Mouse (Mus musculus) ES-E14 (cell line): ENCODE results near the gene Mettl26. TPM values are rescaled to one million over a fixed set of nuclear protein-coding genes. Genes with fewer than 3 reads are reported as not detected.
A peak's percentile ranks its signal among the peaks of the same experiment; 100 is the strongest.

Experiments
- DNase-seq: peaks from one replicate; pipeline ENCODE4 v3.0.0-alpha.2; 2013; ENCODE audit warnings: low read depth, low spot score
- H3K27ac ChIP-seq: 2 replicates; pipeline ENCODE4 v1.5.1; 2012; ENCODE audit warnings: low read depth, mild to moderate bottlenecking, low read length, moderate library complexity, mixed read lengths; ENCODE audit not compliant: poor library complexity, insufficient read depth, severe bottlenecking
- H3K36me3 ChIP-seq: 2 replicates; pipeline ENCODE4 v1.6.1; 2012; ENCODE audit warnings: mild to moderate bottlenecking, low read length, moderate library complexity, mixed read lengths; ENCODE audit not compliant: control insufficient read depth, poor library complexity, insufficient read depth, severe bottlenecking
- H3K4me1 ChIP-seq, 2 experiments: fragments of 150-350 bp in 1 of 2; sonication (generic) in 1 of 2; 2 replicates each; pipeline ENCODE4 v1.6.1; 2012; ENCODE audit warnings: low read length in 2 of 2, mild to moderate bottlenecking in 1 of 2, mixed read lengths in 1 of 2; ENCODE audit not compliant: control insufficient read depth in 2 of 2, insufficient read depth in 2 of 2, poor library complexity in 1 of 2
- H3K4me3 ChIP-seq, 2 experiments: fragments of 150-350 bp in 1 of 2; sonication (generic) in 1 of 2; 2 replicates each; pipeline ENCODE4 v1.5.1; 2012; ENCODE audit warnings: low read length in 2 of 2, low read depth in 1 of 2, mild to moderate bottlenecking in 1 of 2, mixed read lengths in 1 of 2; ENCODE audit not compliant: insufficient read depth in 1 of 2, poor library complexity in 1 of 2, severe bottlenecking in 1 of 2
- H3K9ac ChIP-seq: 2 replicates; pipeline ENCODE4 v1.6.1; 2012; ENCODE audit warnings: low read depth, mild to moderate bottlenecking, low read length, mixed read lengths; ENCODE audit not compliant: poor library complexity, insufficient read depth, severe bottlenecking
- H3K9me3 ChIP-seq: fragments of 150-350 bp; sonication (generic); 2 replicates; pipeline ENCODE4 v1.6.1; 2012; ENCODE audit warnings: low read depth, mild to moderate bottlenecking, low read length; ENCODE audit not compliant: control insufficient read depth, insufficient read depth
- CHD2 ChIP-seq: IDR thresholded peaks from 2 replicates; pipeline ENCODE4 v1.6.1; 2014; ENCODE audit warnings: mild to moderate bottlenecking, low read depth, low read length, inconsistent platforms
- HCFC1 ChIP-seq: IDR thresholded peaks from 2 replicates; pipeline ENCODE4 v1.6.1; 2012; ENCODE audit warnings: low read length, inconsistent platforms, borderline replicate concordance; ENCODE audit not compliant: insufficient read depth
- MAFK ChIP-seq: IDR thresholded peaks from 2 replicates; pipeline ENCODE4 v1.6.1; 2014; ENCODE audit warnings: mild to moderate bottlenecking, low read depth, low read length, inconsistent platforms; ENCODE audit not compliant: insufficient read depth
- ZC3H11A ChIP-seq: IDR thresholded peaks from 2 replicates; pipeline ENCODE4 v1.6.1; 2012; ENCODE audit warnings: low read depth, mild to moderate bottlenecking, inconsistent platforms, low read length, borderline replicate concordance
- ZNF384 ChIP-seq: IDR thresholded peaks from 2 replicates; pipeline ENCODE4 v1.6.1; 2012; ENCODE audit warnings: low read depth, low read length, inconsistent platforms
- in situ Hi-C, 2 experiments: fragments of 600-800 bp; cut with MboI; formaldehyde crosslinking; loops; one replicate each; pipeline ENCODE4 v1.15.1; 2025; ENCODE audit warnings: low sequenced_read_pairs in 2 of 2, inconsistent platforms in 1 of 2; ENCODE audit not compliant: unreplicated experiment in 2 of 2
- total RNA-seq: library from RNA; depleted of rRNA; stranded (reverse); fragments of 300-350 nt; gene quantifications from 2 replicates; pipeline ENCODE4 v1.2.3, GENCODE M21; 2012

The Mettl26 gene
- total RNA-seq, 1 experiment = 26.6 TPM

DNA sequence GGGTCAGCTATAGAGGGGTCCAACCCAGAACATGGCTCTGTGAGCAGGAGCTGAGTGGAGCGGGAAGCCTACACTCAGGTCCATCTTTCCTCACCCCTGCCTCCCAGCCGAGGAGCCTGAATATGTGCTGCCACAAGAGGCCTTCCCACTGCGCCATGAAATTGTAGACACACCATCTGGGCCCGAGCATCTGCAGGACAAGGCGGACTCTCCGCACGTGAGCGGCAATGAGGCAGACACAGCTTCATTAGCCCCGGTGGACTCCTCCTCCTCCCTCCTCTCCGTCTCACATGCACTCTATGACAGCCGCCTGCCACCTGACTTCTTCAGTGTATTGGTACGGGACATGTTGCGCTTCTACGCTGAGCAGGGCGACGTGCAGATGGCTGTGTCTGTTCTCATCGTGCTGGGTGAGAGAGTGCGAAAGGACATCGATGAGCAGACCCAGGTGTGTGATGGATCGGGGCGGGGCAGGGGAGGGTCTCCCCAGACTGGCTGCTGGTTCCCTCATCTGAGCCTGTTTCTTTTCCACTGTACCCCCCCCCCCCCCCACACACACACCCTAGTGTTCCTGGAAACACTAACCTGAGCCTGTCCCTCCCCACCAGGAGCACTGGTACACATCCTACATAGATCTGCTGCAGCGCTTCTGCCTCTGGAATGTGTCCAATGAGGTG is 47.2 kb upstream of the Mettl26 start:
- DNase-seq = no peak
- Histone ChIP-seq H3K9ac (no peak overlapping the region), H3K36me3 (peaks cover 47% of the 10 kb centered on the region), H3K4me1 (peaks cover 2 to 28% of the 10 kb centered on the region in 2 experiments; a peak in 2 of 4 replicates), H3K27ac (no peak overlapping the region), H3K9me3 (no peaks in the 10 kb centered on the region), H3K4me3 (no peak overlapping the region)
- in situ Hi-C loops = no loop called here
- no peak for TF ChIP-seq HCFC1
- no peak for TF ChIP-seq MAFK
- no peak for TF ChIP-seq CHD2
- TF ChIP-seq ZC3H11A = no peak
- TF ChIP-seq ZNF384 = no peak

DNA sequence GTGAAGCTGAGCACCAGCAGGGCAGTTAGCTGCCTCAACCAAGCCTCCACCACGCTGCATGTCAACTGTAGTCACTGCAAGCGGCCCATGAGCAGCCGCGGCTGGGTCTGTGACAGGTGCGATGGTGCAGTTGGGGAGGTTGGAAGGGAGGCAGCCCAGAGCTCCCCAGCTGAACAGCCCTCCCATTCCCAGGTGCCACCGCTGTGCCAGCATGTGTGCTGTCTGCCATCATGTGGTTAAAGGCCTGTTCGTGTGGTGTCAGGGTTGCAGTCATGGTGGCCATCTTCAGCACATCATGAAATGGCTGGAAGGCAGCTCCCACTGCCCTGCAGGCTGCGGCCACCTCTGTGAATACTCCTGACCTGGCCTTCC is 46.7 kb upstream of the Mettl26 start:
- H3K4me1 ChIP-seq = peaks cover 2 to 28% of the 10 kb centered on the region in 2 experiments; a peak in 2 of 4 replicates
- in situ Hi-C loops = no loop called here

DNA sequence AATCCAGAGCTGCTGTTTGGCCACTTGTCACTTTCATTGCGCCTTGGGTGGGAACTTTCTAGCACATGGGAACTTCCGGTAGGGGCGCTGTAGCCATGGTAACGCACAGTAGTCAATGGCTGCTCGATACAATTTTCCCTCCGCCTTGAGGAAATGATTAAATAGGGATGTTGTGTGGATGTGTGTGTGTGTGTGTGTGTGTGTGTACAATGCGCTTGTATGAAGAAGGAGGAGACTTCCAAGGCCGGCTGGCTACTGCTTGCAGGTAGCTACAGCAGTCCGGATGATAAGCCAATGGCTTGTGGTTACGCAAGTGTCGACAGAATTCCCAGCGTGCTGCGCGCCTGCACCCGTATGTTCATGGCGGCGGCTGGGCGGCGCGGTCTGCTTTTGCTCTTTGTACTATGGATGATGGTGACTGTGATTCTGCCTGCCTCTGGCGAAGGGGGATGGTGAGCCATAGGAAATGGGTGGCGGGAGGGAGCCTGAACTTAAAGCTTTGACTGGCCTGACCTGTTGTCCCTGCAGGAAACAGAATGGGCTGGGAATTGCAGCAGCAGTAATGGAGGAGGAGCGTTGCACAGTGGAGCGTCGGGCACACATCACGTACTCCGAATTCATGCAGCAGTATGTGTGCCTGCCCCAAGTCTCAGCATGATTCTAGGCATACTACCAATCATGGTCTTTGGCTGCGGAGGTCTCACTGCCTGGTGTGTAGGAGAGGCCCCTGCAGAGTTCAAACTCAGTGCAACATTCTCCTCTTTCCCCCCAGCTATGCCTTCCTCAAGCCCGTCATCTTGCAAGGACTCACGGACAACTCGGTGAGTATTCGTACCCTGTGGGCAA is 45.9 kb upstream of the Mettl26 start, which contains the start of gene Jmjd8:
TSS of gene Jmjd8 (plus strand) at position 156 of the 846 bp plus-strand sequence.
- Histone ChIP-seq H3K9ac (peak within 1 kb of the TSS; percentile 86), H3K4me1 (peaks cover 2 to 28% of the 10 kb centered on the region in 2 experiments; a peak in 2 of 4 replicates), H3K4me3 (peak within 1 kb of the TSS; percentile 70 to 73), H3K27ac (peak within 1 kb of the TSS; percentile 23; the same call in 1 of the 2 replicates), H3K9me3 (no peaks in the 10 kb centered on the region), H3K36me3 (peaks cover 47% of the 10 kb centered on the region)
- in situ Hi-C loops = no loop called here
- no peak for DNase-seq
- no peak for TF ChIP-seq MAFK

More for the DNA sequence above, 46.7 kb upstream of the Mettl26 start:
- DNase-seq = no peak
- TF ChIP-seq MAFK (no peak), ZNF384 (no peak), CHD2 (no peak), HCFC1 (no peak), ZC3H11A (no peak)
- H3K27ac ChIP-seq = no peak overlapping the region
- H3K36me3 ChIP-seq = peaks cover 47% of the 10 kb centered on the region
- no peaks in the 10 kb centered on the region for H3K9me3 ChIP-seq
- H3K4me3 ChIP-seq = peak overlapping the region in 1 of 2 experiments; percentile 73; a peak in 1 of 4 replicates
- no peak overlapping the region for H3K9ac ChIP-seq

DNA sequence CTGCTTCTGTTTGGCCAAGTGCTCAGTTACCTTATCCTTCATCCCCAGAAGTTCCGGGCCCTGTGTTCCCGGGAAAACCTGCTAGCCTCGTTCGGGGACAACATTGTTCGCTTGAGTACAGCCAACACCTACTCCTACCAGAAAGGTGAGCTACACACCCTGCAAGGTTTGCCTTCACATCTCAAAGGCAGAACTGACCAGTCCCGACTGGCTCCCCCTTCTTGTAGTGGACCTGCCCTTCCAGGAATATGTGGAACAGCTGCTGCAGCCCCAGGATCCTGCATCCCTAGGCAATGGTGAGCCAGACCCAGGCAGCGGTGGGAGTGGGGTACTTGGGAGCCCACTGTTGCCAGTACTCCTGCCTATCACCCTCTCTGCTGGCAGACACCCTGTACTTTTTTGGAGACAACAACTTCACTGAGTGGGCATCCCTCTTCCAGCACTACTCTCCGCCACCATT is 45.3 kb upstream of the Mettl26 start:
- in situ Hi-C loops = no loop called here

More for the DNA sequence above, 45.3 kb upstream of the Mettl26 start:
- no peak for TF ChIP-seq MAFK
- no peak for TF ChIP-seq CHD2
- no peak for TF ChIP-seq ZC3H11A
- TF ChIP-seq HCFC1 = no peak
- TF ChIP-seq ZNF384 = no peak
- no peak for DNase-seq
- H3K27ac ChIP-seq = peak overlapping the region; percentile 3; the same call in 1 of the 2 replicates
- peak overlapping the region; percentile 86 for H3K9ac ChIP-seq
- H3K9me3 ChIP-seq = no peaks in the 10 kb centered on the region
- H3K36me3 ChIP-seq = peaks cover 47% of the 10 kb centered on the region
- H3K4me3 ChIP-seq = peak overlapping the region; percentile 70 to 73
- H3K4me1 ChIP-seq = peaks cover 2 to 23% of the 10 kb centered on the region in 2 experiments; a peak in 2 of 4 replicates
